Mouse (Mus musculus) forebrain, embryonic 11.5 days (tissue): Measurements from ENCODE around the gene Plekhb2. TPM values are rescaled to one million over a fixed set of nuclear protein-coding genes. Genes with fewer than 3 reads are reported as not detected.

Experiments
- ATAC-seq: fragments of 200-750 bp; cut with Nextera tagmentation; replicated peaks from 2 replicates; pipeline ENCODE4 v1.8.0; 2017; ENCODE audit warnings: moderate TSS enrichment; ENCODE audit not compliant: low FRiP score
- DNase-seq: peaks from one replicate; pipeline ENCODE4 v3.0.0-alpha.2; 2017; ENCODE audit warnings: low spot score
- H3K27ac ChIP-seq: fragments of 300-500 bp; sonication (generic); 2 replicates; pipeline ENCODE4 v1.5.1; 2014; ENCODE audit warnings: low read depth, low read length
- H3K27me3 ChIP-seq: fragments of 300-500 bp; sonication (generic); 2 replicates; pipeline ENCODE4 v1.6.1; 2014; ENCODE audit warnings: mild to moderate bottlenecking, low read length, mixed read lengths; ENCODE audit not compliant: control insufficient read depth, insufficient read depth
- H3K36me3 ChIP-seq: fragments of 300-500 bp; sonication (generic); 2 replicates; pipeline ENCODE4 v1.6.1; 2014; ENCODE audit warnings: mild to moderate bottlenecking, low read length, moderate library complexity, mixed read lengths; ENCODE audit not compliant: control insufficient read depth, insufficient read depth
- H3K4me1 ChIP-seq: fragments of 300-500 bp; sonication (generic); replicated peaks from 2 replicates; pipeline ENCODE4 v1.6.1; 2014; ENCODE audit warnings: low read length, mixed read lengths; ENCODE audit not compliant: control insufficient read depth, insufficient read depth
- H3K4me2 ChIP-seq: fragments of 300-500 bp; sonication (generic); 2 replicates; pipeline ENCODE4 v1.6.1; 2014; ENCODE audit warnings: low read depth, mild to moderate bottlenecking, low read length, moderate library complexity, mixed read lengths; ENCODE audit not compliant: severe bottlenecking
- H3K4me3 ChIP-seq: fragments of 300-500 bp; sonication (generic); 2 replicates; pipeline ENCODE4 v1.5.1; 2014; ENCODE audit warnings: low read depth, low read length
- H3K9ac ChIP-seq: fragments of 300-500 bp; sonication (generic); 2 replicates; pipeline ENCODE4 v1.6.1; 2014; ENCODE audit warnings: low read length
- H3K9me3 ChIP-seq: fragments of 300-500 bp; sonication (generic); 2 replicates; pipeline ENCODE4 v1.6.1; 2016; ENCODE audit warnings: low read length, mixed read lengths; ENCODE audit not compliant: control insufficient read depth
- WGBS: fragments of 180-500 bp; shearing (Covaris S2); extraction: QIAGEN DNeasy Blood & Tissue Kit; methylation state at CpG from one replicate; pipeline ENCODE4 v1.1.7; 2014; 5-methylcytosine and 5-hydroxymethylcytosine counted together
- polyA plus RNA-seq: library from polyadenylated mRNA; unstranded; fragments of >200 nt; fragmentation: Nextera tagmentation; extraction: Ambion mirVana; gene quantifications from 2 replicates; pipeline ENCODE4 v1.2.1, GENCODE M21; 2014

Gene Plekhb2
- polyA plus RNA-seq, 1 experiment from 2014 or later = 50.2 TPM

DNA sequence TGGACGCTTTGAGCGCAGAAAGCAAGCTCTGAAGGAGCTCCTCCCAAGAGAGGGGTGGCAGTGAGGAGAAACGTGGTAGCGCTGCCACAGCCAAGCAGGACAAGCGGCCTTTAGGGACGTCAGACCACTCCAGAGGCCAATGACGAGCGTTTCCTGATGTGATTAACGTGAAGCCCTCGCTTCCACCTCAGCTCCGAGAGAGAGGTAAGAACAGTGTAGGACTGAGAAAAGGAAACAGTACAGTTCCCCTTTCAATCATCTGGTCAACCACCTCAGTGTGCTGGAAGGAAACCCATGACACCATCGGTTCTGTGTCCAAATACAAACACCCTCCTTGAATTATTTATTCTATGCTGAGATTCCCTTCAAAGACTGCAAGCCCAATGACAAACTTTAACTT is 10.5 kb upstream of the Plekhb2 start:
- peaks cover 7% of the 10 kb centered on the region for H3K4me1 ChIP-seq
- no peaks in the 10 kb centered on the region for H3K9me3 ChIP-seq
- no peak for DNase-seq
- H3K9ac ChIP-seq = no peak overlapping the region
- H3K36me3 ChIP-seq = peaks cover 4% of the 10 kb centered on the region; the same call in 1 of the 2 replicates
- H3K27ac ChIP-seq = no peak overlapping the region
- no peak overlapping the region for H3K4me2 ChIP-seq
- ATAC-seq = no peak
- H3K4me3 ChIP-seq = no peak overlapping the region
- 82% methylated on average over 12 of the region's 12 CpGs for WGBS
- no peaks in the 10 kb centered on the region for H3K27me3 ChIP-seq

DNA sequence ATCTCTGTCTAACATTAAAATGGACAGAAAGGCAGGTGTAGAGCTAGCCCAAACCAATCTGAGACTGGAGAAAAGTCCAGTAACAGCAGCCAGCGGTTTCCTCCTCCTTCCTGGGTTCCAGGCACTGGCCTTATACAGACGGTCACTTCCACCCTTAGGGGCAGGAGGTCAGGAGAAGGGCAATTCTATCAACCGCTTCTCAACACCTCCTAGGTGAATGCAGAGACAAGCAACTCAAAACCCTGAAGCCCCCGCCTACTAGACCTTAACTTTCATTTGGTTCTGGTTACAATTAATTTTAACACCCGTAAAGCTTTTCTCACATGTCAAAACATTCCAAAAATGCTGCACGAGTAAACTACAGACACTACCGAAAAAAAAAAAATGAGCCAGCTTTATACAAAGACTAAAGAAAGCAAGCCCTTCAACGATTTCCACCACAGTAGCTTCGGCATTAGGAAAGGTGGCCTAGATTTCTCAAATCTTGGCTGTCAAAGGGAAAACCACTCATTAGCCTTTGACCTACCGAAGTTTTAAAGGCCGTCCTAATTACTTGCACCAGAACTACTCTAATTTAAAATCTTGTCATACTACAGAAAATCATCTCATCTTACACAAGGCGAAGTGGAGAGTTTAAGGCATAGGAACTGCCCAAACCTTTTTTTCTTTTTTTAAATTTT is 7.9 kb upstream of the Plekhb2 start:
- Histone ChIP-seq H3K27me3 (no peaks in the 10 kb centered on the region), H3K27ac (peak overlapping the region; percentile 93), H3K4me1 (peaks cover 7% of the 10 kb centered on the region), H3K9me3 (no peaks in the 10 kb centered on the region), H3K4me2 (peak overlapping the region; percentile 84), H3K36me3 (no peaks in the 10 kb centered on the region; the same call in 1 of the 2 replicates), H3K9ac (peak overlapping the region; percentile 95), H3K4me3 (peak overlapping the region; percentile 82)
- no peak for ATAC-seq
- DNase-seq = no peak
- WGBS = 2% methylated on average over 12 of the region's 12 CpGs

DNA sequence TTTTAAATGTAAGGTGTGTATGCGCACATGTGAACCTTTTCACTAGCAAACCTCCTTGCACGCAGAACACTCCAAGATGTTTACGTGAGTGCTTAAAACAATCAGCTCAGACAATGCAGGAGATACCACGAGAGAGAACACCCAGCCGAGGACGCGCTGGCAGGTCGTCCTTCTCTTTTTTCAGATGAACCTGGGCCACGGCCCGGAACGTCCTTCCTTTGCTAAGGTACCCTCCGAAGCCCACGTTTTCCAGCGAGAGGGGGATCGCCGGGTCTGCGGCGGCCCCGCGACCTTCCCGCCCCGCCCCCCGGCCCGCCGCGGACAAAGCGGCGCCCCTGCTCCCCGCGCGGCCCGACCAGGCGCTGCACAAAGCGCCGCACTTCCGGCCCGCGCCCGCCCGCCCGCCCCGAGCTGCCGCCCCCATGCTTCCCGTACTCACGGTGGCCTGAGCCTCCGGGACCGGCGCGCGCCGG is 7.4 kb upstream of the Plekhb2 start:
- no peaks in the 10 kb centered on the region for H3K27me3 ChIP-seq
- H3K36me3 ChIP-seq = no peaks in the 10 kb centered on the region; the same call in 1 of the 2 replicates
- ATAC-seq (peak; percentile 92), DNase-seq (peak; percentile 89)
- peak overlapping the region; percentile 82 for H3K4me3 ChIP-seq
- H3K9ac ChIP-seq = peak overlapping the region; percentile 95
- H3K4me2 ChIP-seq = peak overlapping the region; percentile 84; the same call in 1 of the 2 replicates
- H3K9me3 ChIP-seq = no peaks in the 10 kb centered on the region
- under 1% methylated on average over 31 of the region's 51 CpGs for WGBS
- H3K27ac ChIP-seq = peak overlapping the region; percentile 93
- peaks cover 7% of the 10 kb centered on the region for H3K4me1 ChIP-seq

DNA sequence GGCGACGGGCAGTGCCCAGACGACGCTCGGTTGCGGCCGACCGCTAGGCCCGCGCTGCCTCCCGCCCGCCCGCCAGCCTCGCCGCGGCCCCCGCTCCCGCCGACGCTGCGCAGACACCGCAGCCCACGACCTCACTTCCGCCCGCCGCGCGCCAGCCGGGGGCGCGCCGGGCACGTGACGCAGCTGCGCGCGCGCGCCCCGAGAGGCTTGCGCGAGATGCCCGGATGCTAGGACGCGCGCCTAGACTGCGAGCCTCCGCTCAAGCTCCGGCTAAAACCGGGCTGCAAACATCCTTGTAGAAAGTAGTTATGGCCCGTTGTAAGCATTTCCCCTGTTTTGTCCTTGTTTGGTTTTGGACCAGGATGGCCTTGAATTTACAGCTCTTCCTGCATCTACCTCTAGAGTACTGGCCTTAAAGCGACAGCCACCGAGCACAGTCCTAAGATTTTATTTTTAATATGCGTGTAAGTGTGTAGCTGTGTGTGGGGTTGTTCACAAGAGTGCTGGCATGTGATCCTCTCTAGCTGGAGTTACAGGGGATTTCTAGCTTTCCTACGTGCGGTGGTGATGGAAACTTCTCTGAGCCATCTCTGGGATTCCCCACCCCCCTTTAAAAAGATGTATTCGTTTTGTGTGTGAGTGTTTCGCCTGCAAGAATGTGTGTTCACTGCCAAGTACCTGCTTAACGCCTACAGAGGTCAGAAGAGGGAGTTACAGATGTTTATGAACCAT is 6.7 kb upstream of the Plekhb2 start, which contains the start of gene Fam168b:
Fam168b (minus strand) TSS at position 179 of the 732 bp plus-strand sequence.
- H3K4me3 ChIP-seq = peak within 1 kb of the TSS; percentile 82
- no peaks in the 10 kb centered on the region for H3K9me3 ChIP-seq
- no peaks in the 10 kb centered on the region; the same call in 1 of the 2 replicates for H3K36me3 ChIP-seq
- 2% methylated on average over 51 of the region's 59 CpGs for WGBS
- peak within 1 kb of the TSS; percentile 93 for H3K27ac ChIP-seq
- peak within 1 kb of the TSS; percentile 84 for H3K4me2 ChIP-seq
- H3K27me3 ChIP-seq = no peaks in the 10 kb centered on the region
- peaks cover 7% of the 10 kb centered on the region for H3K4me1 ChIP-seq
- DNase-seq = peak; percentile 93
- peak within 1 kb of the TSS; percentile 95 for H3K9ac ChIP-seq
- peak; percentile 91 for ATAC-seq

DNA sequence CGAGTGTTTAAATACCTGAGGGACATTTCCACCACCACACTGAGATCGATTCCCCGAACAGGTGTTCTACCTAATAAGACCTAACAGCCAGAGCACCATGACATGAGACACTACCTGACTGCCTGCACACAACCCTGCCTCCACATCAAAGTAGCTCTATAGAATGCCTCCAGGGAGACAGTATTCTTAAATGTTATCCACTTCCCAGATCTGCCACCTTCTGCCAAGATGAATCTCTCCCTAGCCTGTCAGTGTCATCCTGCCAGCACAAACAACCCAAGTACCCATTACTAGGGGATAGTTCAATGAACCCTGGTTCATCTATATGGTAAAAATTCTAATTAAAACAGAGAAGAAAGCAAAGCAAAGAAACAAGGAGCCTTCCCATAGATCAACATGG is 2.7 kb upstream of the Plekhb2 start:
- 0 out of 2 replicates have a peak, but pooled peaks cover 2% of the 10 kb centered on the region for H3K4me1 ChIP-seq
- H3K4me3 ChIP-seq = no peak overlapping the region
- no peaks in the 10 kb centered on the region for H3K9me3 ChIP-seq
- ATAC-seq = no peak
- DNase-seq = no peak
- 76% methylated on average over 3 of the region's 3 CpGs for WGBS
- no peak overlapping the region for H3K27ac ChIP-seq
- no peak overlapping the region for H3K4me2 ChIP-seq
- no peak overlapping the region for H3K9ac ChIP-seq
- no peaks in the 10 kb centered on the region for H3K27me3 ChIP-seq
- no peaks in the 10 kb centered on the region for H3K36me3 ChIP-seq

DNA sequence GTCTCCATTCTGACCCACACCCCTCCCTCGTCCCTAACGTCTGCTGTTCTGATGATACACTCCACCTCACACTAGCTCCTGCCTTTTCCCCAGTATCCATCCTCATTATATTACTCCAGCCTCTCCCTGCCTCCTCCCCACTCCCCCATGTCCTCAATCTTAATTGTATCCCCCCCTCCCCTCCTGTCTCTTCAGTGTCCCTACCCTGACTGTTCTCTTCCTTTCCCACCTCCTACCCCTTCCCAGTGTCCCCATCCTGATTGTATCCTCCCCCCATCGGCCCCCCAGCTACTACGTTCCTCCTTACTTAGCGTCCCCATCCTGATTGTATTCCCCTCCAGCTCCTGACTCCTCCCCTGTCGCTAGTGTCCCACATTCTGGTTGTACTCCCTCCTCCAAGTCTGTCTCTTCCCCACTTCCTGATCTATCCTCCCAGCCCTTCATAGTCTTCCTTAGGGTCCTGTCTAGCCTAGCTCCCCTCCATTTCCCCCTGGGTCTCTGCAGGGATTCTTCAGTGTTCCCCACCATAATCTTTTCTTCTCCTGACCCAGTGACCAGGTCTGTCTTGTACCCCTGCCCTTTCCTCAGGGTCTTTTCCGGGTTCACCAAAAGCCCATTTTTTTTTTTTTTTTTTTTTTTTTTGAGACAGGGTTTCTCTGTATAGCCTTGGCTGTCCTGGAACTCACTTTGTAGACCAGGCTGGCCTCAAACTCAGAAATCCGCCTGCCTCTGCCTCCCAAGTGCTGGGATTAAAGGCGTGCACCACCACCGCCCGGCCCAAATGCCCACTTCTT is 764 bp downstream of the Plekhb2 start:
- Histone ChIP-seq H3K27me3 (no peaks in the 10 kb centered on the region), H3K4me3 (peak overlapping the region; percentile 65), H3K9me3 (no peaks in the 10 kb centered on the region), H3K36me3 (no peaks in the 10 kb centered on the region), H3K4me2 (peak overlapping the region; percentile 71), H3K9ac (peak overlapping the region; percentile 87), H3K4me1 (0 out of 2 replicates have a peak, but pooled peaks cover 2% of the 10 kb centered on the region), H3K27ac (no peak overlapping the region)
- DNase-seq (no peak), ATAC-seq (peak; percentile 72)
- WGBS = 42% methylated on average over 10 of the region's 11 CpGs

DNA sequence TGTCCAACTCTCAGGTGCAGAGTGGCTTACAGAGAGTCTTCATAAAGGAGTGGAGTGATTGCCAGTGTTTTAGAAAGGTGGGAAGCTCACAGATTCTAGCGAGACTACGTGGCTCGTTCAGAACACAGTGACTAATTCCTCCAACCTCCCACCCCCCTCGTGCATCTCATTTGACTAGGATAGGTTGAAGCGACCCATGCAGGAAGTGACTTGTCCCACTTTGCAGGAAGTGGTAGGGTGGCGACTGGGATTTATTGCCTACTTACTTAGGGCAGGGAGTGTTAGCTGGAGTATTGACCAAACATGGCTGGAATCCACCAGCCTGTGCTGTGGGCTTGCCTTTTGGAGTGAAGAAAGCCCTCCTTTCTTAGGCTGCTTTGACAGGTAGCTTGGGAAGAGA is 1.8 kb downstream of the Plekhb2 start:
- 80% methylated on average over 6 of the region's 6 CpGs for WGBS
- no peak for ATAC-seq

More for the DNA sequence above, 1.8 kb downstream of the Plekhb2 start:
- no peaks in the 10 kb centered on the region for H3K27me3 ChIP-seq
- no peak overlapping the region for H3K4me2 ChIP-seq
- H3K9me3 ChIP-seq = no peaks in the 10 kb centered on the region
- H3K4me3 ChIP-seq = no peak overlapping the region
- H3K36me3 ChIP-seq = no peaks in the 10 kb centered on the region
- no peak overlapping the region for H3K27ac ChIP-seq
- no peak for DNase-seq
- 0 out of 2 replicates have a peak, but pooled peaks cover 2% of the 10 kb centered on the region for H3K4me1 ChIP-seq
- H3K9ac ChIP-seq = no peak overlapping the region
